Mouse (Mus musculus): ENCODE data around the gene Tspan4.

DNA sequence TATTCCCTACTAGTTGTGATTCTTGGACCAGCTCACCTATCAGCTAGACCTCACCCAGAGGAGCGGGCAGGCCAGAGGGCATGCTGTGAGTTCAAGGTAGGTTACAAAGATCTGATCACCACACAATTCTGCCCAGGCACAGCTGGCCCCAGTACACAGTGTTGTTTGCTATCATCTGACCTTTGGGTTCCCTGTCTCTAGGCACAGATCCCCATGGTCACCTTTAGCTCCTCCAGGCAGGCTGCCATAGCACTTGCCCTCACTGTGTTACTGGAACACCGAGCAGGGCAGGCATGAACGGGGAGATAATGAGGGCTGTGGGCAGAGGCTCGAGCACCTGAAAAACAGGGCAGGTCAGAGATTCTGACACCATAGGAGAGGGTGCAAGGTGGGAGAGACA, 42.6 kb downstream of the Tspan4 start:
- TF ChIP-seq CTCF (IDR thresholded peaks at IDR 0.05) (no peak), EP300 (IDR thresholded peaks at IDR 0.05) (no peak)

Data from lung, postnatal 0 days (tissue).